Mouse (Mus musculus) gastrocnemius, postnatal 10 days (tissue): ENCODE data around the gene Mdfic. TPM values are rescaled to one million over a fixed set of nuclear protein-coding genes. Genes with fewer than 3 reads are reported as not detected.

Experiments
- DNase-seq: peaks from one replicate; pipeline ENCODE4 v3.0.0; 2021; ENCODE audit warnings: mixed read lengths
- total RNA-seq, 2 experiments: library from RNA; stranded (reverse); gene quantifications; 2 replicates each; pipeline ENCODE4 v1.2.3; 2021

Mdfic gene
- total RNA-seq, 2 experiments from 2014 or later = 15.8 to 22.9 TPM

- peak; percentile 37 for DNase-seq
These were observed 72.5 kb downstream of the Mdfic start for GRCm38 (mm10) chr6:15792680-15793601.

- peak; percentile 21 for DNase-seq
These were observed 73.3 kb downstream of the Mdfic start for GRCm38 (mm10) chr6:15793602-15794345.

GRCm38 (mm10) chr6:15794801-15795200 lies 74.3 kb downstream of the Mdfic start:
- no peak for DNase-seq

- DNase-seq = no peak
These were observed 86.9 kb downstream of the Mdfic start for GRCm38 (mm10) chr6:15807382-15807781.

- DNase-seq = no peak
These were observed 104.8 kb downstream of the Mdfic start for GRCm38 (mm10) chr6:15825236-15825635.

- no peak for DNase-seq
These were observed 109.4 kb downstream of the Mdfic start for GRCm38 (mm10) chr6:15829812-15830211.

GRCm38 (mm10) chr6:15830651-15831050 lies 110.2 kb downstream of the Mdfic start:
- no peak for DNase-seq

- no peak for DNase-seq
These were observed 117.2 kb downstream of the Mdfic start for GRCm38 (mm10) chr6:15837695-15838094.

GRCm38 (mm10) chr6:15839831-15840230 lies 119.4 kb downstream of the Mdfic start:
- no peak for DNase-seq

- DNase-seq = no peak
These were observed 120.0 kb downstream of the Mdfic start for GRCm38 (mm10) chr6:15840429-15840828.

- DNase-seq = no peak
These were observed 121.2 kb downstream of the Mdfic start for GRCm38 (mm10) chr6:15841476-15842209.

- DNase-seq = no peak
These were observed 122.8 kb downstream of the Mdfic start for GRCm38 (mm10) chr6:15843295-15843694.

GRCm38 (mm10) chr6:15845711-15846342 lies 125.4 kb downstream of the Mdfic start:
- no peak for DNase-seq
